In the genomic region with DNA sequence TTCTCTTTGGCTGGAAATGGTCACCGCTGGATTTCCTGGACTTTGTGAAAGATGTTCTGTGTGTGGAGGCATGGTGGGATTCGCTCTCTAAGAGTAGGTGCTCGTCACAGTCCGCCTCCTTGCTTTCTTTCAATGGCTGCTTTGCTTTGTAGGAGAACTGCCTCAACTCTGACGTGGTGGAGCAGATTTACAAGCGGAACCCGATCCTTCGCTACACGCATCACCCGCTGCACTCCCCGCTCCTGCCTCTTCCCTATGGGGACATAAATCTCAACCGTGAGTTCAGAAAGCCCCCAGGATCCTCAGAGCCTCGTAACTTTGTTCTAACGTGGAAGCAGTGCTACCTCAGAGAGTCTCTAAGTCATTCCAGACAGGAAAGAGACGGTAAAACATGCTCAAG, we compare ENCODE assay signal across 20 mouse cellular contexts. TPM values are rescaled to one million over a fixed set of nuclear protein-coding genes. Genes with fewer than 3 reads are reported as not detected.
A peak's percentile ranks its signal among the peaks of the same experiment; 100 is the strongest.
DNase-seq lines count a peak whose midpoint lies in the region; ATAC-seq lines count a peak whose summit lies in the region.
"Had no signal": no experiment of that assay in that cellular context is flagged by ENCODE, and none has a peak within 500 bp of the region (broad histone marks: within the 10 kb centered on the region; RNA-seq: fewer than 3 reads in every experiment).

No protein-coding gene starts in this region.

- 0 out of 2 replicates have a peak, but pooled peaks cover 5% of the 10 kb centered on the region for H3K4me1 ChIP-seq in kidney, embryonic 14.5 days (ENCODE audit: control insufficient read depth, insufficient read depth, low read length)
- peaks cover 11% of the 10 kb centered on the region; the same call in 1 of the 2 replicates for H3K4me1 ChIP-seq in limb, embryonic 12.5 days (replicated peaks)
- H3K4me1 ChIP-seq in limb, embryonic 10.5 days = no peaks in the 10 kb centered on the region; the same call in 1 of the 2 replicates
- H3K4me1 ChIP-seq in limb, embryonic 13.5 days = peaks cover 17% of the 10 kb centered on the region
- H3K4me1 ChIP-seq in neural tube, embryonic 14.5 days (ENCODE audit: control insufficient read depth, insufficient read depth, low read length) = no peaks in the 10 kb centered on the region
- H3K4me1 ChIP-seq: embryonic facial prominence, embryonic 12.5 days; heart, embryonic 12.5 days; hindbrain, embryonic 10.5 days had no signal

- no peak for DNase-seq in kidney, postnatal 36 days
- DNase-seq in limb, embryonic 10.5 days (ENCODE audit: low spot score) = no peak
- DNase-seq in right cerebral cortex, postnatal 4 days = no peak
- no peak for DNase-seq in thymus, postnatal 0 days (ENCODE audit: low spot score)
- DNase-seq: adrenal gland, adult 8-10 months; adrenal gland, postnatal 36 days; cerebellum, adult 11 months; cerebellum, adult 8-10 months; cerebellum, postnatal 14 days; gastrocnemius, postnatal 10 days; heart, adult 2 months had no signal

- peaks cover 86% of the 10 kb centered on the region for H3K36me3 ChIP-seq in kidney, embryonic 14.5 days (ENCODE audit: control insufficient read depth, insufficient read depth, low read length)
- H3K36me3 ChIP-seq in limb, embryonic 12.5 days = peaks cover 97% of the 10 kb centered on the region
- peaks cover 100% of the 10 kb centered on the region for H3K36me3 ChIP-seq in limb, embryonic 10.5 days
- peaks cover 96% of the 10 kb centered on the region for H3K36me3 ChIP-seq in limb, embryonic 13.5 days
- peaks cover 3% of the 10 kb centered on the region; the same call in 1 of the 2 replicates for H3K36me3 ChIP-seq in neural tube, embryonic 14.5 days (ENCODE audit: control insufficient read depth, insufficient read depth, low read length)

- WGBS in kidney, embryonic 14.5 days = 17% methylated on average over 15 of the region's 15 CpGs
- WGBS in limb, embryonic 12.5 days = 39% methylated on average over 15 of the region's 15 CpGs
- 70% methylated on average over 15 of the region's 15 CpGs for WGBS in limb, embryonic 10.5 days
- 50% methylated on average over 15 of the region's 15 CpGs for WGBS in limb, embryonic 13.5 days
- 32% methylated on average over 15 of the region's 15 CpGs for WGBS in neural tube, embryonic 14.5 days

- no peak overlapping the region for H3K9ac ChIP-seq in kidney, embryonic 14.5 days (ENCODE audit: low read depth, low read length)
- no peak overlapping the region for H3K9ac ChIP-seq in limb, embryonic 12.5 days (replicated peaks)
- no peak overlapping the region for H3K9ac ChIP-seq in limb, embryonic 13.5 days
- H3K9ac ChIP-seq in neural tube, embryonic 14.5 days (replicated peaks; ENCODE audit: low read depth, low read length) = no peak overlapping the region
- H3K9ac ChIP-seq: embryonic facial prominence, embryonic 12.5 days; forebrain, embryonic 15.5 days; heart, embryonic 12.5 days; hindbrain, embryonic 14.5 days had no signal

- no peak overlapping the region for H3K27ac ChIP-seq in kidney, embryonic 14.5 days (ENCODE audit: low read depth, low read length)
- peak overlapping the region; percentile 17; the same call in 1 of the 2 replicates for H3K27ac ChIP-seq in limb, embryonic 12.5 days
- H3K27ac ChIP-seq in limb, embryonic 10.5 days = no peak overlapping the region
- no peak overlapping the region for H3K27ac ChIP-seq in limb, embryonic 13.5 days
- H3K27ac ChIP-seq in neural tube, embryonic 14.5 days (ENCODE audit: low read depth, low read length) = no peak overlapping the region
- H3K27ac ChIP-seq: embryonic facial prominence, embryonic 12.5 days; heart, adult 2 months; hindbrain, embryonic 10.5 days; hindbrain, embryonic 14.5 days had no signal

- no peaks in the 10 kb centered on the region for H3K9me3 ChIP-seq in kidney, embryonic 14.5 days (ENCODE audit: control insufficient read depth, low read length)
- no peaks in the 10 kb centered on the region for H3K9me3 ChIP-seq in limb, embryonic 12.5 days
- no peaks in the 10 kb centered on the region for H3K9me3 ChIP-seq in limb, embryonic 10.5 days (replicated peaks)
- no peaks in the 10 kb centered on the region for H3K9me3 ChIP-seq in limb, embryonic 13.5 days
- no peaks in the 10 kb centered on the region for H3K9me3 ChIP-seq in neural tube, embryonic 14.5 days (ENCODE audit: control insufficient read depth, low read length)
- H3K9me3 ChIP-seq: embryonic facial prominence, embryonic 12.5 days; forebrain, embryonic 15.5 days; heart, embryonic 12.5 days; hindbrain, embryonic 10.5 days had no signal

- H3K27me3 ChIP-seq in kidney, embryonic 14.5 days (ENCODE audit: control insufficient read depth, insufficient read depth, low read length) = no peaks in the 10 kb centered on the region
- no peaks in the 10 kb centered on the region for H3K27me3 ChIP-seq in limb, embryonic 12.5 days
- H3K27me3 ChIP-seq in limb, embryonic 10.5 days (ENCODE audit: low read depth, poor library complexity, severe bottlenecking) = no peaks in the 10 kb centered on the region
- no peaks in the 10 kb centered on the region for H3K27me3 ChIP-seq in limb, embryonic 13.5 days
- H3K27me3 ChIP-seq in neural tube, embryonic 14.5 days (ENCODE audit: control insufficient read depth, insufficient read depth, low read length) = no peaks in the 10 kb centered on the region
- H3K27me3 ChIP-seq: embryonic facial prominence, embryonic 12.5 days; forebrain, embryonic 15.5 days; heart, embryonic 12.5 days had no signal

- H3K4me3 ChIP-seq in kidney, embryonic 14.5 days (ENCODE audit: low read length) = no peak overlapping the region
- H3K4me3 ChIP-seq in limb, embryonic 12.5 days (replicated peaks) = no peak overlapping the region
- no peak overlapping the region for H3K4me3 ChIP-seq in limb, embryonic 10.5 days
- no peak overlapping the region for H3K4me3 ChIP-seq in limb, embryonic 13.5 days
- H3K4me3 ChIP-seq in neural tube, embryonic 14.5 days (ENCODE audit: low read depth, low read length) = no peak overlapping the region
- H3K4me3 ChIP-seq: embryonic facial prominence, embryonic 12.5 days; forebrain, embryonic 15.5 days; heart, adult 2 months; heart, embryonic 12.5 days; hindbrain, embryonic 10.5 days had no signal

- peak; percentile 63 for ATAC-seq in kidney, embryonic 14.5 days (ENCODE audit: low FRiP score, low TSS enrichment)
- ATAC-seq in limb, embryonic 12.5 days (ENCODE audit: insufficient number of reproducible peaks, insufficient read depth, low FRiP score, low TSS enrichment, low read depth) = peak; percentile 18; the same call in 1 of the 2 replicates
- peak; percentile 77 for ATAC-seq in limb, embryonic 13.5 days (ENCODE audit: low FRiP score, low read depth)
- ATAC-seq in neural tube, embryonic 14.5 days (ENCODE audit: low read depth) = peak; percentile 52; the same call in 1 of the 2 replicates
- ATAC-seq: forebrain, embryonic 15.5 days had no signal

- H3K4me2 ChIP-seq in kidney, embryonic 14.5 days (replicated peaks; ENCODE audit: low read depth, low read length) = no peak overlapping the region
- H3K4me2 ChIP-seq in limb, embryonic 12.5 days = no peak overlapping the region
- no peak overlapping the region for H3K4me2 ChIP-seq in limb, embryonic 13.5 days (replicated peaks)
- H3K4me2 ChIP-seq in neural tube, embryonic 14.5 days (ENCODE audit: low read depth, low read length) = no peak overlapping the region
- H3K4me2 ChIP-seq: embryonic facial prominence, embryonic 12.5 days; forebrain, embryonic 15.5 days; heart, embryonic 12.5 days; hindbrain, embryonic 14.5 days had no signal

RNA-seq across cellular contexts. Expression of gene Retreg1, which starts 39.9 kb away (rescaled TPM):
- 10.2 and 14.6 TPM in 2 replicates for polyA plus RNA-seq in kidney, embryonic 14.5 days (2014; fragmentation: Nextera tagmentation; extraction: Ambion mirVana)
- 3.2 and 3.4 TPM in 2 replicates for polyA plus RNA-seq in limb, embryonic 12.5 days (2016; fragmentation: Nextera tagmentation; extraction: Ambion mirVana)
- polyA plus RNA-seq in limb, embryonic 10.5 days (2016; fragmentation: Nextera tagmentation; extraction: Ambion mirVana) = 1.2 and 1.9 TPM in 2 replicates
- polyA plus RNA-seq in limb, embryonic 13.5 days (2015; fragmentation: Nextera tagmentation; extraction: Ambion mirVana) = 3.3 TPM in 2 replicates
- polyA plus RNA-seq in neural tube, embryonic 14.5 days (2014; fragmentation: Nextera tagmentation; extraction: Ambion mirVana) = 16.7 and 17.8 TPM in 2 replicates
- 25.4 and 27.3 TPM in 2 replicates for polyA plus RNA-seq in thymus, postnatal 0 days (2015; fragmentation: Nextera tagmentation; extraction: Ambion mirVana)

Comparison
In these comparisons a context has a peak if more than half of its experiments do, and no peak if none do; other contexts are left out.
1. ATAC-seq: peak in every context shown above with its lines; median percentile 77 in limb, embryonic 13.5 days; 63 in kidney, embryonic 14.5 days; 52 in neural tube, embryonic 14.5 days; 18 in limb, embryonic 12.5 days.